Mouse (Mus musculus): ENCODE measurements around the gene Fxyd5. TPM values are rescaled to one million over a fixed set of nuclear protein-coding genes. Genes with fewer than 3 reads are reported as not detected.
A peak's percentile ranks its signal among the peaks of the same experiment; 100 is the strongest.

Gene Fxyd5
- polyA plus RNA-seq, 1 experiment from 2014 or later = 24.4 TPM

- 2% methylated on average over 22 of the region's 22 CpGs for WGBS
- no peak overlapping the region for H3K27ac ChIP-seq (ENCODE audit: low read length)
- peak overlapping the region; percentile 65 for H3K4me2 ChIP-seq (ENCODE audit: low read length)
- H3K36me3 ChIP-seq (ENCODE audit: control insufficient read depth, insufficient read depth, low read length) = no peaks in the 10 kb centered on the region
- ATAC-seq = no peak
- H3K9me3 ChIP-seq (replicated peaks; ENCODE audit: control insufficient read depth, low read length, poor library complexity, severe bottlenecking) = no peaks in the 10 kb centered on the region
- H3K9ac ChIP-seq (ENCODE audit: low read depth, low read length) = no peak overlapping the region
- H3K4me1 ChIP-seq (ENCODE audit: control insufficient read depth, insufficient read depth, low read length) = peaks cover 40% of the 10 kb centered on the region
- peak overlapping the region; percentile 21 for H3K4me3 ChIP-seq (ENCODE audit: low read depth, low read length)
- H3K27me3 ChIP-seq (ENCODE audit: control insufficient read depth, insufficient read depth, low read depth, low read length) = peaks cover 23% of the 10 kb centered on the region
Measured at GRCm38 (mm10) chr7:31052251-31052635, 10.0 kb upstream of the Fxyd5 start.

GRCm38 (mm10) chr7:31051321-31052021 is 9.2 kb upstream of the Fxyd5 start, which contains the start of gene Fxyd7:
TSS of gene Fxyd7 (minus strand) at chr7:31051467.
- Histone ChIP-seq H3K9me3 (replicated peaks; ENCODE audit: control insufficient read depth, low read length, poor library complexity, severe bottlenecking) (no peaks in the 10 kb centered on the region), H3K4me2 (ENCODE audit: low read length) (peak within 1 kb of the TSS; percentile 65), H3K4me1 (ENCODE audit: control insufficient read depth, insufficient read depth, low read length) (peaks cover 40% of the 10 kb centered on the region), H3K4me3 (ENCODE audit: low read depth, low read length) (peak within 1 kb of the TSS; percentile 53), H3K36me3 (ENCODE audit: control insufficient read depth, insufficient read depth, low read length) (no peaks in the 10 kb centered on the region), H3K27me3 (ENCODE audit: control insufficient read depth, insufficient read depth, low read depth, low read length) (peaks cover 23% of the 10 kb centered on the region), H3K27ac (ENCODE audit: low read length) (peak within 1 kb of the TSS; percentile 70; the same call in 1 of the 2 replicates), H3K9ac (ENCODE audit: low read depth, low read length) (peak within 1 kb of the TSS; percentile 67)
- peak; percentile 29 for ATAC-seq
- WGBS = 0% methylated on average over 20 of the region's 28 CpGs

DNA sequence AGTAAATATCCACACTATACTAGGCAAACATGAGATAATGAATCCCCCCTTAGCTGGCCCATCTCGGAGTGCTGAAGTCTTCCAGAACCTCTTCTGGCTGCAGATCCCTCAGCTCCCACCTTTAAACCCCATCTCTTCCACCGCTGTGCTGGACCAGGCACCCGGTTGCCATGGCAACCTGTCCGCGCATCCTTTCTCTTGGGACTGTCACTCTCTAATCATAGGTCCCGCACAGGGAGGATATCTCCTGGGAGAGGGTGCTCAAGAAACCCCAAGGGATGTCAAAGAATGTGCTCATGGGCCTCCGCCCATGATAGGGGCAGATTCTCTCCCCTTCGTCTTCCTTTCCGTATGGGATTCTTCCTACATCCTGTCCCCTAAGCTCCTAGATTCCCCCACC is 8.6 kb upstream of the Fxyd5 start:
- peak overlapping the region; percentile 67 for H3K9ac ChIP-seq (ENCODE audit: low read depth, low read length)
- H3K4me3 ChIP-seq (ENCODE audit: low read depth, low read length) = peak overlapping the region; percentile 53
- H3K4me1 ChIP-seq (ENCODE audit: control insufficient read depth, insufficient read depth, low read length) = peaks cover 40% of the 10 kb centered on the region
- H3K27ac ChIP-seq (ENCODE audit: low read length) = peak overlapping the region; percentile 70; the same call in 1 of the 2 replicates
- peak; percentile 39 for ATAC-seq
- no peaks in the 10 kb centered on the region for H3K36me3 ChIP-seq (ENCODE audit: control insufficient read depth, insufficient read depth, low read length)
- H3K4me2 ChIP-seq (ENCODE audit: low read length) = peak overlapping the region; percentile 65
- H3K9me3 ChIP-seq (replicated peaks; ENCODE audit: control insufficient read depth, low read length, poor library complexity, severe bottlenecking) = no peaks in the 10 kb centered on the region
- WGBS = under 1% methylated on average over 9 of the region's 9 CpGs
- H3K27me3 ChIP-seq (ENCODE audit: control insufficient read depth, insufficient read depth, low read depth, low read length) = peaks cover 23% of the 10 kb centered on the region

- peak overlapping the region; percentile 70; the same call in 1 of the 2 replicates for H3K27ac ChIP-seq (ENCODE audit: low read length)
- 4% methylated on average over 6 of the region's 6 CpGs for WGBS
- ATAC-seq = peak; percentile 20
Measured at GRCm38 (mm10) chr7:31050487-31050886, 8.2 kb upstream of the Fxyd5 start.

GRCm38 (mm10) chr7:31049846-31050281 is 7.6 kb upstream of the Fxyd5 start:
- peak overlapping the region; percentile 70 for H3K27ac ChIP-seq (ENCODE audit: low read length)
- peak; percentile 50 for ATAC-seq
- peak overlapping the region; percentile 67 for H3K9ac ChIP-seq (ENCODE audit: low read depth, low read length)
- H3K27me3 ChIP-seq (ENCODE audit: control insufficient read depth, insufficient read depth, low read depth, low read length) = peaks cover 29% of the 10 kb centered on the region
- peak overlapping the region; percentile 53 for H3K4me3 ChIP-seq (ENCODE audit: low read depth, low read length)
- WGBS = 1% methylated on average over 11 of the region's 15 CpGs
- H3K4me2 ChIP-seq (ENCODE audit: low read length) = peak overlapping the region; percentile 65
- H3K9me3 ChIP-seq (replicated peaks; ENCODE audit: control insufficient read depth, low read length, poor library complexity, severe bottlenecking) = no peaks in the 10 kb centered on the region
- peaks cover 40% of the 10 kb centered on the region for H3K4me1 ChIP-seq (ENCODE audit: control insufficient read depth, insufficient read depth, low read length)
- no peaks in the 10 kb centered on the region for H3K36me3 ChIP-seq (ENCODE audit: control insufficient read depth, insufficient read depth, low read length)

More at GRCm38 (mm10) chr7:31050487-31050886, 8.2 kb upstream of the Fxyd5 start:
- Histone ChIP-seq H3K4me3 (ENCODE audit: low read depth, low read length) (peak overlapping the region; percentile 53), H3K9me3 (replicated peaks; ENCODE audit: control insufficient read depth, low read length, poor library complexity, severe bottlenecking) (no peaks in the 10 kb centered on the region), H3K9ac (ENCODE audit: low read depth, low read length) (peak overlapping the region; percentile 67), H3K27me3 (ENCODE audit: control insufficient read depth, insufficient read depth, low read depth, low read length) (peaks cover 23% of the 10 kb centered on the region), H3K4me1 (ENCODE audit: control insufficient read depth, insufficient read depth, low read length) (peaks cover 40% of the 10 kb centered on the region), H3K4me2 (ENCODE audit: low read length) (peak overlapping the region; percentile 65), H3K36me3 (ENCODE audit: control insufficient read depth, insufficient read depth, low read length) (no peaks in the 10 kb centered on the region)

GRCm38 (mm10) chr7:31049135-31049845 is 7.0 kb upstream of the Fxyd5 start:
- peak; percentile 8; the same call in 1 of the 2 replicates for ATAC-seq
- H3K27ac ChIP-seq (ENCODE audit: low read length) = peak overlapping the region; percentile 70
- H3K4me3 ChIP-seq (ENCODE audit: low read depth, low read length) = peak overlapping the region; percentile 53
- peak overlapping the region; percentile 67 for H3K9ac ChIP-seq (ENCODE audit: low read depth, low read length)
- H3K4me2 ChIP-seq (ENCODE audit: low read length) = peak overlapping the region; percentile 65
- peaks cover 40% of the 10 kb centered on the region for H3K4me1 ChIP-seq (ENCODE audit: control insufficient read depth, insufficient read depth, low read length)
- no peaks in the 10 kb centered on the region for H3K9me3 ChIP-seq (replicated peaks; ENCODE audit: control insufficient read depth, low read length, poor library complexity, severe bottlenecking)
- no peaks in the 10 kb centered on the region for H3K36me3 ChIP-seq (ENCODE audit: control insufficient read depth, insufficient read depth, low read length)
- WGBS = 18% methylated on average over 5 of the region's 5 CpGs
- peaks cover 32% of the 10 kb centered on the region for H3K27me3 ChIP-seq (ENCODE audit: control insufficient read depth, insufficient read depth, low read depth, low read length)

DNA sequence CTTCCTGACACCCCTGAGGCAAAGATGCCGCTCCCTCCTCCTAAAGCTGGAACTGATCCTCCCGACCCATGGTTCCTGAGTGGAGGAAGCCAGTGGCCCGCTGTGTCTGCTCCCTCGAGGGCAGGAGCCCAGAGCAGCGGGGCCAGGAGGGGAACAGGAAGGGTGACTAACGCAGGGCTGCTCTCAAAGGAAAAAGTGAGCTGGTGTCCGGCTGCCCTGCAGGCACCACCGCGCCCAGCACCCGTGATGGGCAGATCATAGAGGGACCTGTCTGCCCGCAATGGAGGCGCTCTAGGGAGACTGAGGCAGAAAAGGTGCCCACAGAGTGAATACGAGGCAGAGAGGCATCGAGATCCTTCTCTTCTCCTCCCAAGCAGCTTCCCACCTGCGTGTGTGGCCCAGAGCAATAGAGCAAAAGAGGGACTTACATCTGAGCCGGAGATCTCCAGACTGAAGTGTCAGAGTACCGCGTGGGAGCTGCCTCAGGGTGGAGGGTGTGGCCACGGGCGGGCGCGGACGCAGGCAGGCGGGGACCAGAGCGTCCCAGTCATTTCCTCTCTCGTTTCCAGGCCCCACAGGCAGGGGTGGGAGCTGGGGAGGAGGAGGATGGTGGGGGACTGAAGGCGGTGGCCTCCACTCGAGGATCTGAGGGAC is 492 bp downstream of the Fxyd5 start:
- Histone ChIP-seq H3K4me3 (ENCODE audit: low read depth, low read length) (peak overlapping the region; percentile 12), H3K27me3 (ENCODE audit: control insufficient read depth, insufficient read depth, low read depth, low read length) (peaks cover 34% of the 10 kb centered on the region), H3K4me2 (ENCODE audit: low read length) (peak overlapping the region; percentile 34), H3K9me3 (replicated peaks; ENCODE audit: control insufficient read depth, low read length, poor library complexity, severe bottlenecking) (no peaks in the 10 kb centered on the region), H3K27ac (ENCODE audit: low read length) (no peak overlapping the region), H3K9ac (ENCODE audit: low read depth, low read length) (peak overlapping the region; percentile 40; the same call in 1 of the 2 replicates), H3K4me1 (ENCODE audit: control insufficient read depth, insufficient read depth, low read length) (no peaks in the 10 kb centered on the region), H3K36me3 (ENCODE audit: control insufficient read depth, insufficient read depth, low read length) (no peaks in the 10 kb centered on the region)
- no peak for ATAC-seq
- 4% methylated on average over 28 of the region's 28 CpGs for WGBS

GRCm38 (mm10) chr7:31041023-31041407 is 1.3 kb downstream of the Fxyd5 start:
- no peaks in the 10 kb centered on the region for H3K36me3 ChIP-seq (ENCODE audit: control insufficient read depth, insufficient read depth, low read length)
- no peaks in the 10 kb centered on the region for H3K4me1 ChIP-seq (ENCODE audit: control insufficient read depth, insufficient read depth, low read length)
- 43% methylated on average over 8 of the region's 8 CpGs for WGBS
- H3K9me3 ChIP-seq (replicated peaks; ENCODE audit: control insufficient read depth, low read length, poor library complexity, severe bottlenecking) = no peaks in the 10 kb centered on the region
- no peak overlapping the region for H3K27ac ChIP-seq (ENCODE audit: low read length)
- no peak overlapping the region; the same call in 1 of the 2 replicates for H3K4me2 ChIP-seq (ENCODE audit: low read length)
- peaks cover 34% of the 10 kb centered on the region for H3K27me3 ChIP-seq (ENCODE audit: control insufficient read depth, insufficient read depth, low read depth, low read length)
- H3K4me3 ChIP-seq (ENCODE audit: low read depth, low read length) = no peak overlapping the region
- H3K9ac ChIP-seq (ENCODE audit: low read depth, low read length) = no peak overlapping the region
- no peak for ATAC-seq
